10 mouse cellular contexts compared by ENCODE assay signal in genomic region chr6:146884851-146885250, GRCm38 (mm10). TPM values are rescaled to one million over a fixed set of nuclear protein-coding genes. Genes with fewer than 3 reads are reported as not detected.
DNase-seq lines count a peak whose midpoint lies in the region; ATAC-seq lines count a peak whose summit lies in the region.
"Had no signal": no experiment of that assay in that cellular context is flagged by ENCODE, and none has a peak within 500 bp of the region (broad histone marks: within the 10 kb centered on the region; RNA-seq: fewer than 3 reads in every experiment).

No protein-coding gene starts in this region.

- H3K27me3 ChIP-seq in hindbrain, embryonic 10.5 days (ENCODE audit: insufficient read depth, poor library complexity, severe bottlenecking): peaks cover 5% of the 10 kb centered on the region; the same call in 1 of the 2 replicates
- peaks cover 15% of the 10 kb centered on the region for H3K27me3 ChIP-seq in hindbrain, embryonic 12.5 days
- no peaks in the 10 kb centered on the region for H3K27me3 ChIP-seq in embryonic facial prominence, embryonic 10.5 days (replicated peaks; ENCODE audit: low read depth, poor library complexity, severe bottlenecking)
- H3K27me3 ChIP-seq in midbrain, embryonic 11.5 days (ENCODE audit: control insufficient read depth, insufficient read depth, low read length): no peaks in the 10 kb centered on the region
- no peaks in the 10 kb centered on the region for H3K27me3 ChIP-seq in midbrain, embryonic 15.5 days (replicated peaks)
- H3K27me3 ChIP-seq: embryonic facial prominence, embryonic 15.5 days had no signal

- ATAC-seq in hindbrain, embryonic 12.5 days (ENCODE audit: low FRiP score): no peak
- no peak for ATAC-seq in midbrain, embryonic 11.5 days (ENCODE audit: low FRiP score)
- ATAC-seq in midbrain, embryonic 15.5 days (replicated peaks): no peak

- 28% methylated on average over 4 of the region's 4 CpGs for WGBS in hindbrain, embryonic 10.5 days
- 36% methylated on average over 4 of the region's 4 CpGs for whole genome bisulfite sequencing in hindbrain, embryonic 12.5 days
- 26% methylated on average over 4 of the region's 4 CpGs for WGBS in embryonic facial prominence, embryonic 10.5 days
- 52% methylated on average over 4 of the region's 4 CpGs for WGBS in midbrain, embryonic 11.5 days
- 53% methylated on average over 4 of the region's 4 CpGs for WGBS in midbrain, embryonic 15.5 days

- H3K4me3 ChIP-seq in hindbrain, embryonic 10.5 days: no peak overlapping the region
- H3K4me3 ChIP-seq in hindbrain, embryonic 12.5 days: no peak overlapping the region
- no peak overlapping the region for H3K4me3 ChIP-seq in embryonic facial prominence, embryonic 10.5 days
- H3K4me3 ChIP-seq in midbrain, embryonic 11.5 days (ENCODE audit: low read depth, low read length): no peak overlapping the region
- H3K4me3 ChIP-seq in midbrain, embryonic 15.5 days: no peak overlapping the region
- H3K4me3 ChIP-seq: embryonic facial prominence, embryonic 15.5 days had no signal

- DNase-seq in hindbrain, embryonic 10.5 days (ENCODE audit: low spot score): no peak
- peak; percentile 36 for DNase-seq in MN1 (ENCODE audit: low spot score)
- no peak for DNase-seq in embryonic facial prominence, embryonic 10.5 days (ENCODE audit: low spot score)
- peak; percentile 49 to 69 for DNase-seq in kidney, postnatal 25 days
- no peak for DNase-seq in midbrain, embryonic 11.5 days (ENCODE audit: low spot score, missing footprints)
- no peak for DNase-seq in spleen, postnatal 10 days (ENCODE audit: low spot score in 2 of 2)
- DNase-seq: thymus, adult 18-20 months had no signal

- H3K36me3 ChIP-seq in hindbrain, embryonic 10.5 days: no peaks in the 10 kb centered on the region
- no peaks in the 10 kb centered on the region for H3K36me3 ChIP-seq in hindbrain, embryonic 12.5 days
- no peaks in the 10 kb centered on the region for H3K36me3 ChIP-seq in embryonic facial prominence, embryonic 10.5 days (replicated peaks)
- H3K36me3 ChIP-seq in midbrain, embryonic 11.5 days (ENCODE audit: control insufficient read depth, insufficient read depth, low read length): no peaks in the 10 kb centered on the region
- H3K36me3 ChIP-seq in midbrain, embryonic 15.5 days (replicated peaks): no peaks in the 10 kb centered on the region
- H3K36me3 ChIP-seq: embryonic facial prominence, embryonic 15.5 days had no signal

- no peak overlapping the region for H3K4me2 ChIP-seq in hindbrain, embryonic 12.5 days (replicated peaks)
- no peak overlapping the region for H3K4me2 ChIP-seq in midbrain, embryonic 11.5 days
- H3K4me2 ChIP-seq in midbrain, embryonic 15.5 days: no peak overlapping the region
- H3K4me2 ChIP-seq: embryonic facial prominence, embryonic 15.5 days had no signal

- peaks cover 55% of the 10 kb centered on the region for H3K4me1 ChIP-seq in hindbrain, embryonic 10.5 days (replicated peaks)
- peaks cover 13% of the 10 kb centered on the region for H3K4me1 ChIP-seq in hindbrain, embryonic 12.5 days
- peaks cover 57% of the 10 kb centered on the region for H3K4me1 ChIP-seq in embryonic facial prominence, embryonic 10.5 days
- H3K4me1 ChIP-seq in midbrain, embryonic 11.5 days (ENCODE audit: control insufficient read depth, insufficient read depth, low read length): peaks cover 3% of the 10 kb centered on the region; the same call in 1 of the 2 replicates
- H3K4me1 ChIP-seq in midbrain, embryonic 15.5 days: peaks cover 14% of the 10 kb centered on the region; the same call in 1 of the 2 replicates

- peak overlapping the region; percentile 71 for H3K27ac ChIP-seq in hindbrain, embryonic 10.5 days
- H3K27ac ChIP-seq in hindbrain, embryonic 12.5 days: no peak overlapping the region
- peak overlapping the region; percentile 66 for H3K27ac ChIP-seq in embryonic facial prominence, embryonic 10.5 days (replicated peaks)
- no peak overlapping the region for H3K27ac ChIP-seq in midbrain, embryonic 11.5 days (ENCODE audit: low read depth, low read length)
- no peak overlapping the region for H3K27ac ChIP-seq in midbrain, embryonic 15.5 days
- H3K27ac ChIP-seq: embryonic facial prominence, embryonic 15.5 days had no signal

- H3K9ac ChIP-seq in hindbrain, embryonic 12.5 days: no peak overlapping the region
- no peak overlapping the region for H3K9ac ChIP-seq in midbrain, embryonic 11.5 days (ENCODE audit: low read length)
- no peak overlapping the region for H3K9ac ChIP-seq in midbrain, embryonic 15.5 days
- H3K9ac ChIP-seq: embryonic facial prominence, embryonic 15.5 days had no signal

- no peaks in the 10 kb centered on the region for H3K9me3 ChIP-seq in hindbrain, embryonic 10.5 days
- no peaks in the 10 kb centered on the region for H3K9me3 ChIP-seq in hindbrain, embryonic 12.5 days (replicated peaks)
- H3K9me3 ChIP-seq in embryonic facial prominence, embryonic 10.5 days: no peaks in the 10 kb centered on the region
- no peaks in the 10 kb centered on the region for H3K9me3 ChIP-seq in midbrain, embryonic 11.5 days (ENCODE audit: control insufficient read depth, low read length)
- no peaks in the 10 kb centered on the region for H3K9me3 ChIP-seq in midbrain, embryonic 15.5 days
- H3K9me3 ChIP-seq: embryonic facial prominence, embryonic 15.5 days had no signal

RNA-seq across cellular contexts. Expression of gene Ppfibp1, which starts 3.4 kb away (rescaled TPM):
- 26.8 and 34.0 TPM in 2 replicates for polyA plus RNA-seq in hindbrain, embryonic 10.5 days (2016; fragmentation: Nextera tagmentation; extraction: Ambion mirVana)
- polyA plus RNA-seq in hindbrain, embryonic 12.5 days (2016; fragmentation: Nextera tagmentation; extraction: Ambion mirVana): 38.6 and 45.6 TPM in 2 replicates
- 34.9 and 38.1 TPM in 2 replicates for polyA plus RNA-seq in embryonic facial prominence, embryonic 10.5 days (2016; fragmentation: Nextera tagmentation; extraction: Ambion mirVana)
- polyA plus RNA-seq in midbrain, embryonic 11.5 days (2014; fragmentation: Nextera tagmentation; extraction: Ambion mirVana): 30.2 and 30.7 TPM in 2 replicates
- polyA plus RNA-seq in midbrain, embryonic 15.5 days (2015; fragmentation: Nextera tagmentation; extraction: Ambion mirVana): 16.1 and 17.8 TPM in 2 replicates

RNA-seq across cellular contexts. Expression of gene Smco2, which starts 34.9 kb away (rescaled TPM):
- polyA plus RNA-seq in hindbrain, embryonic 10.5 days (2016; fragmentation: Nextera tagmentation; extraction: Ambion mirVana): not detected in 2 replicates
- polyA plus RNA-seq in hindbrain, embryonic 12.5 days (2016; fragmentation: Nextera tagmentation; extraction: Ambion mirVana): not detected in 2 replicates
- polyA plus RNA-seq in embryonic facial prominence, embryonic 10.5 days (2016; fragmentation: Nextera tagmentation; extraction: Ambion mirVana): not detected in 2 replicates
- polyA plus RNA-seq in midbrain, embryonic 11.5 days (2014; fragmentation: Nextera tagmentation; extraction: Ambion mirVana): not detected in 2 replicates
- polyA plus RNA-seq in midbrain, embryonic 15.5 days (2015; fragmentation: Nextera tagmentation; extraction: Ambion mirVana): not detected in 2 replicates
- polyA plus RNA-seq: embryonic facial prominence, embryonic 15.5 days had no signal

Comparison
In these comparisons a context has a peak if more than half of its experiments do, and no peak if none do; other contexts are left out.
1. H3K27ac ChIP-seq: peak in hindbrain, embryonic 10.5 days (single experiment) and embryonic facial prominence, embryonic 10.5 days (single experiment); none in hindbrain, embryonic 12.5 days (single experiment), midbrain, embryonic 11.5 days (single experiment) and midbrain, embryonic 15.5 days (single experiment).
2. DNase-seq: peak in MN1 (single experiment) and kidney, postnatal 25 days (2 of 2); none in hindbrain, embryonic 10.5 days (single experiment), embryonic facial prominence, embryonic 10.5 days (single experiment), midbrain, embryonic 11.5 days (single experiment) and spleen, postnatal 10 days (0 of 2).